Mouse (Mus musculus): ENCODE data around the gene Zfp109.

Gene Zfp109

GRCm38 (mm10) chr7:24207488-24208261 lies 29.7 kb downstream of the Zfp109 start:
- DNase-seq = peak; percentile 90

- no peak for DNase-seq
These were observed 40.4 kb downstream of the Zfp109 start for GRCm38 (mm10) chr7:24196961-24197360.

- DNase-seq = no peak
These were observed 44.2 kb downstream of the Zfp109 start for GRCm38 (mm10) chr7:24193157-24193556.

GRCm38 (mm10) chr7:24191361-24191760 lies 46.0 kb downstream of the Zfp109 start:
- no peak for DNase-seq

- DNase-seq = no peak
These were observed 47.8 kb downstream of the Zfp109 start for GRCm38 (mm10) chr7:24189571-24189944.

GRCm38 (mm10) chr7:24188901-24189570 lies 48.3 kb downstream of the Zfp109 start:
- no peak for DNase-seq

GRCm38 (mm10) chr7:24187611-24188010 lies 49.7 kb downstream of the Zfp109 start:
- DNase-seq = no peak
